Mouse (Mus musculus): ENCODE measurements around the gene Dgkq.

DNA sequence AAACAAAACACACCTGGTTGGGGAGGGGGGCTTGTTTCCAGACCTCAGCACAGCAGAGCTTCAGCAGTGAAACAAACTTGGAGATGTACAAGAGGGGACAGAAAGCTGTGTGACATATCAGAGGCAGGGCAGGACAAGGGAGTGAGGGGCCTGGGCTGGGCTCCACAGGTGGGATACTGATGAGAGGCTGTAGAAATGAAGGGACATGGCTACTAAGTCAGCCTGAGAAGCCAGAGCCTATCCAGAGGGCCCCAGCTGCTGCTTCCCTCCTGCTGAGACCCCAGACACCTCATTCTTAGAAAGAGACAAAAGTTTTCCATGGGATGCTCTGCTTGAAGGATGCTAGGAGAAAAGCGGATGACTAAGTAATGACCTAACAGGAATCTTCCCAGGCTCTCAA lies 10.9 kb downstream of the Dgkq start:
- TF ChIP-seq CTCF (IDR thresholded peaks at IDR 0.05; ENCODE audit: low read depth, low read length) (no peak), GATA1 (IDR thresholded peaks at IDR 0.05; ENCODE audit: borderline replicate concordance, low read length) (no peak), GATA2 (IDR thresholded peaks at IDR 0.05; ENCODE audit: borderline replicate concordance, low read depth, low read length) (no peak), TAL1 (conservative IDR thresholded peaks at IDR 0.05; ENCODE audit: low read depth, low read length) (no peak), POLR2AphosphoS5 (IDR thresholded peaks at IDR 0.05; ENCODE audit: insufficient replicate concordance, low read depth, low read length) (no peak)
